Mouse (Mus musculus) neural tube, embryonic 12.5 days (tissue): ENCODE results near the gene H2al1d. TPM values are rescaled to one million over a fixed set of nuclear protein-coding genes. Genes with fewer than 3 reads are reported as not detected.
"Not testable (repeated sequence)": the region's sequence is repeated elsewhere in the genome, so short reads cannot be mapped to it uniquely, and the experiment has no call there.

ENCODE experiments used
- ATAC-seq: fragments of 200-750 bp; cut with Nextera tagmentation; 2 replicates; pipeline ENCODE4 v1.8.0; 2017; ENCODE audit warnings: low read depth, mild to moderate bottlenecking, moderate TSS enrichment, moderate library complexity; ENCODE audit not compliant: low FRiP score
- H3K27ac ChIP-seq: fragments of 300-500 bp; sonication (generic); 2 replicates; pipeline ENCODE4 v1.5.1; 2016
- H3K27me3 ChIP-seq: fragments of 300-500 bp; sonication (generic); replicated peaks from 2 replicates; pipeline ENCODE4 v1.6.1; 2016; ENCODE audit warnings: mild to moderate bottlenecking
- H3K36me3 ChIP-seq: fragments of 300-500 bp; sonication (generic); 2 replicates; pipeline ENCODE4 v1.6.1; 2016; ENCODE audit warnings: mild to moderate bottlenecking
- H3K4me1 ChIP-seq: fragments of 300-500 bp; sonication (generic); 2 replicates; pipeline ENCODE4 v1.6.1; 2016
- H3K4me2 ChIP-seq: fragments of 300-500 bp; sonication (generic); replicated peaks from 2 replicates; pipeline ENCODE4 v1.6.1; 2016; ENCODE audit warnings: mild to moderate bottlenecking
- H3K4me3 ChIP-seq: fragments of 300-500 bp; sonication (generic); 2 replicates; pipeline ENCODE4 v1.5.1; 2016
- H3K9ac ChIP-seq: fragments of 300-500 bp; sonication (generic); 2 replicates; pipeline ENCODE4 v1.6.1; 2016; ENCODE audit warnings: mild to moderate bottlenecking
- H3K9me3 ChIP-seq: fragments of 300-500 bp; sonication (generic); 2 replicates; pipeline ENCODE4 v1.6.1; 2016; ENCODE audit warnings: mild to moderate bottlenecking
- WGBS: fragments of 180-500 bp; shearing (Covaris S2); methylation state at CpG from one replicate; pipeline ENCODE4 v1.1.7; 2016; 5-methylcytosine and 5-hydroxymethylcytosine counted together
- polyA plus RNA-seq: library from polyadenylated mRNA; unstranded; fragments of >200 nt; fragmentation: Nextera tagmentation; extraction: Ambion mirVana; gene quantifications from 2 replicates; pipeline ENCODE4 v1.2.1, GENCODE M21; 2016

H2al1d gene
- not detected in 2 replicates for polyA plus RNA-seq

- not testable (repeated sequence) for H3K9me3 ChIP-seq, H3K36me3 ChIP-seq, ATAC-seq, H3K9ac ChIP-seq, H3K4me1 ChIP-seq, H3K27me3 ChIP-seq, H3K4me3 ChIP-seq, H3K4me2 ChIP-seq, H3K27ac ChIP-seq
- no CpG with 5 or more reads among the region's 6 CpGs for WGBS
Observed at GRCm38 (mm10) chrX:11308524-11308923, at the start of gene H2al1d. Gene H2al1d (plus strand): TSS chrX:11308824.

DNA sequence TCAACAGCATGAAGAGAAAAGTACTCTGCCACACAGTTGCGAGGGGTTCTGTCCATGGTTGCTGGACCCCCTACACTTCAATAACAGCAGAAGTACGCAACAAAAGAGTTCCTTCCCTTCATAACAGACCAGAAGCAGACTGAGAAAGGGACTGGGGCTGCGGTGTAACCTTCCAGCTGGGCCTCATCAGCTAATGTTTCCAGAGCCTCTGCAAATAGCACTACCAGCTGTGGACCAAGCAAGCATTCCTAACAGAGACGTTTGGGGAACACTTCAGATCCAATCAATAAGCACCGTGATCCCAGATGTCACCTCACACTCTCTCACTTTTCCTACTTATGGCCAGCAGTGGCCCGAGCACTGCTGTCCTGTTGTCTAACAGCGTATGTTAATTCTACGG is 43.7 kb upstream of the H2al1d start:
- Histone ChIP-seq H3K4me3 (no peak overlapping the region), H3K4me1 (no peaks in the 10 kb centered on the region), H3K27me3 (no peaks in the 10 kb centered on the region), H3K36me3 (no peaks in the 10 kb centered on the region), H3K4me2 (no peak overlapping the region), H3K27ac (no peak overlapping the region), H3K9me3 (no peaks in the 10 kb centered on the region), H3K9ac (no peak overlapping the region)
- 75% methylated on average over 8 of the region's 8 CpGs for WGBS
- ATAC-seq = no peak

GRCm38 (mm10) chrX:11267791-11268190 is 40.8 kb upstream of the H2al1d start:
- 60% methylated on average over 7 of the region's 7 CpGs for WGBS
- Histone ChIP-seq H3K4me2 (no peak overlapping the region), H3K27me3 (no peaks in the 10 kb centered on the region), H3K36me3 (no peaks in the 10 kb centered on the region), H3K4me3 (no peak overlapping the region), H3K9me3 (no peaks in the 10 kb centered on the region), H3K9ac (no peak overlapping the region), H3K27ac (no peak overlapping the region), H3K4me1 (no peaks in the 10 kb centered on the region)
- ATAC-seq = no peak

DNA sequence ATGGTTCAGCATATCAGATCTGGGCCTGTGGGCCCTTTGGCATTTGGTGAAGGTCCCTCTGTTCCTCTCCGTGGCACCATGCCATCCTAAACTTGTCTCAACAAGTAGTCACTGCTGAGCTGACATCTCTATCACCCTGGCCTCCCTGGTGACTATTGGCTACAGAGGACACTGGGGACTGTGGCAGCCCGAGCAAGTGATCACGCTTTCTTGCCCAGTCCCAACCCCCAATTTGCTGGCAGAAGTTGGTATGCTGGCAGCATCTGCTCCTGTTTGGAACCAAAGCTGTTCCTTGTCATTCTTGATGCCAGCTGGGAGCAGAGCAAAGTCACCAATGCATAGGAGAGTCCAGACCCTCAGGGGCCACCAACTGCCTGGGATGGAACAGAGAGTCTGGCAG is 39.5 kb upstream of the H2al1d start:
- WGBS = 85% methylated on average over 3 of the region's 3 CpGs
- Histone ChIP-seq H3K27ac (no peak overlapping the region), H3K36me3 (no peaks in the 10 kb centered on the region), H3K4me2 (no peak overlapping the region), H3K4me3 (no peak overlapping the region), H3K27me3 (no peaks in the 10 kb centered on the region), H3K4me1 (no peaks in the 10 kb centered on the region), H3K9me3 (no peaks in the 10 kb centered on the region), H3K9ac (no peak overlapping the region)
- no peak for ATAC-seq

DNA sequence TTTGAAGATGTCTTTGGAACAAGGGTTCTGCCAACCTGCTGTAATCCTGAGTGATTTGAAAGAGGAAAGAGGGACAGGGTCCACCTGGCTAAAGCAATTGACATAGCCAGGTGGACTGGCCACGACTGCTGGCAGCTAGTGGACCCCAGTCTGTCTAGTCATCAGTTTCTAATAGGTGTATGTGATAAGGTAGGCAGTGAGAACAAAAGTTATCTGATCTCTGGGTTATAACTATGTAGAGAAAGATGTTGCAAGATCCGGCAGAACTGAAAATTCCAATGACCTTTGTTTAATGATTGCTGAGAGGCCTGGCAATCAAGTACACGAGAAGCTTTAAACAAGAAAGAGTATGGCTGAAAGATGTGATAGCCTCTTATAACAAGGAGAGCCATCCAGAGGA is 35.4 kb upstream of the H2al1d start:
- 76% methylated on average over 3 of the region's 3 CpGs for WGBS
- no peak overlapping the region for H3K4me3 ChIP-seq
- no peaks in the 10 kb centered on the region for H3K27me3 ChIP-seq
- H3K36me3 ChIP-seq = no peaks in the 10 kb centered on the region
- no peak overlapping the region for H3K4me2 ChIP-seq
- H3K4me1 ChIP-seq = no peaks in the 10 kb centered on the region
- ATAC-seq = no peak
- H3K9ac ChIP-seq = no peak overlapping the region
- H3K27ac ChIP-seq = no peak overlapping the region
- no peaks in the 10 kb centered on the region for H3K9me3 ChIP-seq

- H3K9ac ChIP-seq = no peak overlapping the region
- 85% methylated on average over 6 of the region's 6 CpGs for WGBS
- H3K36me3 ChIP-seq = no peaks in the 10 kb centered on the region
- H3K4me1 ChIP-seq = no peaks in the 10 kb centered on the region
- no peaks in the 10 kb centered on the region for H3K27me3 ChIP-seq
- no peak for ATAC-seq
- no peak overlapping the region for H3K4me2 ChIP-seq
- H3K9me3 ChIP-seq = no peaks in the 10 kb centered on the region
- H3K27ac ChIP-seq = no peak overlapping the region
- H3K4me3 ChIP-seq = no peak overlapping the region
Observed at GRCm38 (mm10) chrX:11277083-11277482, 31.5 kb upstream of the H2al1d start.

DNA sequence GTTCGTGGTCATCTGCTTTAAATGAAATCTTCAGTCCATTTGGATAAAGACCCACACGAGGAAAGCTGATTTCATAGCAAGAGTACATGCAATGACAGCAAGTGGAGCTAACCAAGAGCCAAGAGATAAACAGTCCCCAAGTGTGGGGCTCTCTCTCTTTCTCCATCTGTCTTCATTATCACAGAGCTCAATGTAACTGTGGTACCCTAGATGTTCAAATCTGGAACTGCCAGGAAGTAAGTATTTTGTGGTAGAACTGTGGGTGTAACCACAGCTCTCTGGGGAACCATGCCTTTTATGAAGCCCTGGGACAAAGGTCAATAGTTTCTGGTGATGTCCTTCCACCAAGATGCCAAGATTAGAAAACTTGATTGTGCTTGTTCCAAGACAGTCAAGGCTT is 27.9 kb upstream of the H2al1d start:
- Histone ChIP-seq H3K27me3 (no peaks in the 10 kb centered on the region), H3K36me3 (no peaks in the 10 kb centered on the region), H3K4me2 (no peak overlapping the region), H3K9ac (no peak overlapping the region), H3K27ac (no peak overlapping the region), H3K9me3 (no peaks in the 10 kb centered on the region), H3K4me3 (no peak overlapping the region), H3K4me1 (no peaks in the 10 kb centered on the region)
- 73% methylated on average over 2 of the region's 2 CpGs for WGBS
- no peak for ATAC-seq

GRCm38 (mm10) chrX:11288306-11288882 is 20.2 kb upstream of the H2al1d start:
- H3K27ac ChIP-seq = no peak overlapping the region
- WGBS = 83% methylated on average over 14 of the region's 14 CpGs
- no peaks in the 10 kb centered on the region for H3K27me3 ChIP-seq
- H3K9ac ChIP-seq = no peak overlapping the region
- no peak overlapping the region for H3K4me2 ChIP-seq
- no peaks in the 10 kb centered on the region for H3K36me3 ChIP-seq
- H3K9me3 ChIP-seq = no peaks in the 10 kb centered on the region
- no peaks in the 10 kb centered on the region for H3K4me1 ChIP-seq
- no peak for ATAC-seq
- no peak overlapping the region for H3K4me3 ChIP-seq

GRCm38 (mm10) chrX:11289244-11289643 is 19.4 kb upstream of the H2al1d start:
- H3K4me3 ChIP-seq = no peak overlapping the region
- 64% methylated on average over 4 of the region's 4 CpGs for WGBS
- no peaks in the 10 kb centered on the region for H3K4me1 ChIP-seq
- H3K27me3 ChIP-seq = no peaks in the 10 kb centered on the region
- no peak overlapping the region for H3K4me2 ChIP-seq
- no peaks in the 10 kb centered on the region for H3K36me3 ChIP-seq
- H3K27ac ChIP-seq = no peak overlapping the region
- no peak overlapping the region for H3K9ac ChIP-seq
- no peak for ATAC-seq
- no peaks in the 10 kb centered on the region for H3K9me3 ChIP-seq

GRCm38 (mm10) chrX:11298957-11299356 is 9.7 kb upstream of the H2al1d start, which contains the start of gene H2al1a:
Gene H2al1a (plus strand): TSS chrX:11299257.
- not testable (repeated sequence) for H3K9me3 ChIP-seq, H3K4me3 ChIP-seq, H3K4me1 ChIP-seq, H3K27ac ChIP-seq, H3K4me2 ChIP-seq, ATAC-seq, H3K9ac ChIP-seq, H3K27me3 ChIP-seq, H3K36me3 ChIP-seq
- no CpG with 5 or more reads among the region's 3 CpGs for WGBS

GRCm38 (mm10) chrX:11302132-11302531 is 6.5 kb upstream of the H2al1d start, which contains the start of gene H2al1b:
Gene H2al1b (plus strand): TSS chrX:11302432.
- WGBS = 91% methylated on average over 1 of the region's 3 CpGs
- not testable (repeated sequence) for H3K4me1 ChIP-seq, H3K36me3 ChIP-seq, H3K4me2 ChIP-seq, H3K4me3 ChIP-seq, H3K9me3 ChIP-seq, H3K27ac ChIP-seq, H3K27me3 ChIP-seq, H3K9ac ChIP-seq, ATAC-seq

- not testable (repeated sequence) for H3K9ac ChIP-seq, ATAC-seq, H3K27me3 ChIP-seq, H3K36me3 ChIP-seq, H3K4me2 ChIP-seq, H3K4me3 ChIP-seq, H3K9me3 ChIP-seq, H3K4me1 ChIP-seq, H3K27ac ChIP-seq
- 78% methylated on average over 2 of the region's 6 CpGs for WGBS
Observed at GRCm38 (mm10) chrX:11305355-11305754, 3.3 kb upstream of the H2al1d start, which contains the start of gene H2al1c. Gene H2al1c (plus strand): TSS chrX:11305655.

DNA sequence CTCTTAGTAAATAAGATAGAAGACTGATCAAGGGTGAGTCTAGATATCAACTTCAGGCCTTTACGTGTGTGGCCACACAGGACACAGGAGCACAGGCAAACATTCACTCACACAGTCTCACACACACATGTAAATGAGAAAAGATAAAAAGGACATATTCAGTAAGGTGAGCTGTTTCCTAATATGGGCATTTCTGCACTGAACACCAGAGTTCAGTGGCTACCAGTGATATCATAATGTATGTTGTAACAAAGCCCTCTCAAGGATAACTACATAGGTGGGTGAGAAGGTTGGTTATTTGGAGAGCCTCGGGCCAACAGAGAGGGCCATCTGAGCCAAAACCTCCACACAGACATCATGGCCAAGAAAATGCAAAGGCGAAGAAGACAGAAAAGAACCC is 3.0 kb downstream of the H2al1d start, which contains the start of gene H2al1e:
Gene H2al1e, plus strand, starts transcription at position 301 of the 400 bp plus-strand sequence.
- not testable (repeated sequence) for H3K36me3 ChIP-seq, H3K4me3 ChIP-seq, H3K9ac ChIP-seq, H3K27ac ChIP-seq, ATAC-seq, H3K4me1 ChIP-seq, H3K27me3 ChIP-seq, H3K4me2 ChIP-seq, H3K9me3 ChIP-seq
- no CpG with 5 or more reads among the region's 3 CpGs for WGBS
